9 mouse cellular contexts compared by ENCODE assay signal in the genomic region with DNA sequence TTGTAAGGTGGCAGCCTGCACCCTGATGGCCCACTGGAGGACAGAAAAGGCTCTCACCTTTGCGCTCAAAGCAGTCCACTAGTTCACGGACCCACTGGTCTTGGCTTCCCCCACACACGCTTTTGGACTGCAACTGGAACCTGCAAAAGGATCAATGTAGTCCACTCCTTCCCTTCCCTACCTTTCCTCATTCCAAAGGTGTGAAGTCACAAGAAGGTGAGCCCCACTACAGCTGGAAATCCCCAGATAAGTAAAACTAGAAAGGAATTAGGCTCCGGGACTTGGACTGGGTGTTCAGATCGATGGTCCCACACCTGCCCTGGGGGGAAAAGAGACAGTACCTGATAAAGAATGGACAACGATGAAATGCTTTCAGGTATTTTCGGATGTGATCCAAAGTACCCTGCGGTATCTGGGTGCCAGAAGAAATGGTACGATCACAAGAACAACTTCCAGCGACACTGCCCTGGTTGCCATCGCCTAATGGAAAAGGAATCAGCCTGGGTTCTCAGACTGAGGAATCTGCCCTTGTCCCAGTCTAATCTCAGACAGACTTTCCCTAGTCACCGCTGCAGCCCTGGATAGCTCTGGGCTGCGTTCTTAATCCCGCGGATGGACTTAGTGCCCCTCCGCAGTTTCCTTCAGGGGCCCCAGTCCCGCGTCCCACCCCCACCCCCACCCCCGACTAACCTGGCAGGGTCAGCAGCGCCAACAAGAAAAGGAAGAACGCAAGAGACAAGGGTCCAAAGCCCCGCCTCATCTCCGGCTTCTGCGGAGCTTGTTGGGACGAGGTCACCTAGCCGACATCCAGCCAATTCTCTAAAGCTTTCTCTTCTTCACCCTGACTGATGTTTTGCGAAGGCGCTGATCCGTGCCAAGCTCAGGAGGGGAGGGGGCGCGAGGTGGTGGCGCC. TPM values are rescaled to one million over a fixed set of nuclear protein-coding genes. Genes with fewer than 3 reads are reported as not detected.
A peak's percentile ranks its signal among the peaks of the same experiment; 100 is the strongest.
DNase-seq lines count a peak whose midpoint lies in the region; ATAC-seq lines count a peak whose summit lies in the region.
"Had no signal": no experiment of that assay in that cellular context is flagged by ENCODE, and none has a peak within 500 bp of the region (broad histone marks: within the 10 kb centered on the region; RNA-seq: fewer than 3 reads in every experiment).

A gene (plus strand): TSS at position 746 of the 913 bp plus-strand sequence.

- no peaks in the 10 kb centered on the region for H3K36me3 ChIP-seq in embryonic facial prominence, embryonic 11.5 days (replicated peaks; ENCODE audit: control insufficient read depth, insufficient read depth, low read depth, low read length)
- peaks cover under 1% of the 10 kb centered on the region; the same call in 1 of the 2 replicates for H3K36me3 ChIP-seq in limb, embryonic 12.5 days
- H3K36me3 ChIP-seq in neural tube, embryonic 12.5 days, result no peaks in the 10 kb centered on the region

- WGBS in embryonic facial prominence, embryonic 11.5 days, result 24% methylated on average over 27 of the region's 32 CpGs
- 18% methylated on average over 31 of the region's 32 CpGs for WGBS in limb, embryonic 12.5 days
- 20% methylated on average over 32 of the region's 32 CpGs for WGBS in neural tube, embryonic 12.5 days

- H3K4me3 ChIP-seq in embryonic facial prominence, embryonic 11.5 days (ENCODE audit: low read depth, low read length), result peak within 1 kb of the TSS; percentile 48
- peak within 1 kb of the TSS; percentile 54 for H3K4me3 ChIP-seq in limb, embryonic 12.5 days (replicated peaks)
- H3K4me3 ChIP-seq in neural tube, embryonic 12.5 days, result peak within 1 kb of the TSS; percentile 39

- no peak within 1 kb of the TSS for H3K27ac ChIP-seq in embryonic facial prominence, embryonic 11.5 days (replicated peaks; ENCODE audit: low read depth, low read length)
- no peak within 1 kb of the TSS for H3K27ac ChIP-seq in limb, embryonic 12.5 days
- no peak within 1 kb of the TSS for H3K27ac ChIP-seq in neural tube, embryonic 12.5 days

- no peak for ATAC-seq in embryonic facial prominence, embryonic 11.5 days (replicated peaks; ENCODE audit: insufficient number of reproducible peaks, low FRiP score, low TSS enrichment, low read depth)
- ATAC-seq in limb, embryonic 12.5 days (ENCODE audit: insufficient number of reproducible peaks, insufficient read depth, low FRiP score, low TSS enrichment, low read depth), result no peak
- no peak for ATAC-seq in neural tube, embryonic 12.5 days (ENCODE audit: low FRiP score, low read depth)
- no peak for ATAC-seq in megakaryocyte-erythroid progenitor cell, adult 5-6 weeks (replicated peaks; ENCODE audit: low FRiP score, low TSS enrichment, poor library complexity, severe bottlenecking)

- peaks cover 18% of the 10 kb centered on the region for H3K27me3 ChIP-seq in embryonic facial prominence, embryonic 11.5 days (ENCODE audit: control insufficient read depth, insufficient read depth, low read length)
- peaks cover 52% of the 10 kb centered on the region for H3K27me3 ChIP-seq in limb, embryonic 12.5 days
- peaks cover 39% of the 10 kb centered on the region for H3K27me3 ChIP-seq in neural tube, embryonic 12.5 days (replicated peaks)

- H3K4me1 ChIP-seq in embryonic facial prominence, embryonic 11.5 days (ENCODE audit: control insufficient read depth, insufficient read depth, low read length), result no peaks in the 10 kb centered on the region
- peaks cover 11% of the 10 kb centered on the region; the same call in 1 of the 2 replicates for H3K4me1 ChIP-seq in limb, embryonic 12.5 days (replicated peaks)
- H3K4me1 ChIP-seq in neural tube, embryonic 12.5 days, result peaks cover 10% of the 10 kb centered on the region; the same call in 1 of the 2 replicates

- H3K9ac ChIP-seq in embryonic facial prominence, embryonic 11.5 days (replicated peaks; ENCODE audit: low read length), result peak within 1 kb of the TSS; percentile 63
- H3K9ac ChIP-seq in limb, embryonic 12.5 days (replicated peaks), result peak within 1 kb of the TSS; percentile 70
- H3K9ac ChIP-seq in neural tube, embryonic 12.5 days, result peak within 1 kb of the TSS; percentile 48; the same call in 1 of the 2 replicates

- peak within 1 kb of the TSS; percentile 84 for H3K4me2 ChIP-seq in embryonic facial prominence, embryonic 11.5 days (ENCODE audit: low read depth, low read length)
- peak within 1 kb of the TSS; percentile 96 for H3K4me2 ChIP-seq in limb, embryonic 12.5 days
- H3K4me2 ChIP-seq in neural tube, embryonic 12.5 days (replicated peaks), result peak within 1 kb of the TSS; percentile 78

- DNase-seq in kidney, adult 18-20 months, result peak; percentile 31
- no peak for DNase-seq in kidney, postnatal 14 days
- peak; percentile 17 for DNase-seq in embryonic facial prominence, embryonic 11.5 days (ENCODE audit: low spot score)
- no peak for DNase-seq in natural killer cell, adult 2 months (ENCODE audit: low spot score in 2 of 2)
- no peak for DNase-seq in cerebellum, postnatal 4 days (ENCODE audit: low spot score in 2 of 2)

- no peaks in the 10 kb centered on the region for H3K9me3 ChIP-seq in embryonic facial prominence, embryonic 11.5 days (replicated peaks; ENCODE audit: control insufficient read depth, low read length)
- H3K9me3 ChIP-seq in limb, embryonic 12.5 days, result no peaks in the 10 kb centered on the region
- H3K9me3 ChIP-seq in neural tube, embryonic 12.5 days, result 0 out of 2 replicates have a peak, but pooled peaks cover 3% of the 10 kb centered on the region

RNA-seq across cellular contexts. Expression of the gene that starts here (rescaled TPM):
- polyA plus RNA-seq in embryonic facial prominence, embryonic 11.5 days (2014; fragmentation: Nextera tagmentation; extraction: Ambion mirVana), result 0.18 and 0.26 TPM in 2 replicates
- polyA plus RNA-seq in limb, embryonic 12.5 days (2016; fragmentation: Nextera tagmentation; extraction: Ambion mirVana), result 0.40 and 0.58 TPM in 2 replicates
- 0.34 and 0.63 TPM in 2 replicates for polyA plus RNA-seq in neural tube, embryonic 12.5 days (2016; fragmentation: Nextera tagmentation; extraction: Ambion mirVana)
- 0.30 and 0.94 TPM in 2 replicates for total RNA-seq in megakaryocyte-erythroid progenitor cell, adult 5-6 weeks (2014; fragmentation: Nextera tagmentation)
- not detected in 2 replicates for total RNA-seq in megakaryocyte-erythroid progenitor cell, adult 5-6 weeks (2017)
- total RNA-seq: MEL had no signal

Comparison
In these comparisons a context has a peak if more than half of its experiments do, and no peak if none do; other contexts are left out.
1. Peak in DNase-seq, H3K4me3 ChIP-seq, H3K9ac ChIP-seq and H3K4me2 ChIP-seq in embryonic facial prominence, embryonic 11.5 days; RNA of the gene not detected or under 1 TPM.